Mouse (Mus musculus): Measurements from ENCODE around the gene Iqcn.

Gene Iqcn

DNA sequence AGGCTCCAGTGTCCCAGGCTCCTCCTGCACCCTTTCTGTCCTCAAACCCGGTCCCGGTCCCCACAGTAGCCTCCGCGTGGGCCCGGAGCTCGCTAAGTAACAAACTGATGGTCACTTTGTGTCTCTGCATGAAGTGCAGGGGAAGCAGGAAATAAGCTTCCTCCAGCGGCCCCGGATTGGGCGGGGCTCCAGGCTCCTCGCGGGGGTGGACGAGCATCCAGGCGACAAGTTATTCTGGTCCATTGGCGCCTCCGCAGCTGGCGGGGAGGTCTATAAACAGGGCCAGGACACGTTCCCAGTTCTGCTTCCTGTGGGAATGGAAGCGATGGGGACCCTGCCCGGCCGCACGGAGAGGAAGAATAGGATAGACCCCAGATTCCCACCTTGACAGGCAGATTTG, 49.9 kb downstream of the Iqcn start:
- in situ Hi-C loops (cut with MseI, MboI) = no loop called here

DNA sequence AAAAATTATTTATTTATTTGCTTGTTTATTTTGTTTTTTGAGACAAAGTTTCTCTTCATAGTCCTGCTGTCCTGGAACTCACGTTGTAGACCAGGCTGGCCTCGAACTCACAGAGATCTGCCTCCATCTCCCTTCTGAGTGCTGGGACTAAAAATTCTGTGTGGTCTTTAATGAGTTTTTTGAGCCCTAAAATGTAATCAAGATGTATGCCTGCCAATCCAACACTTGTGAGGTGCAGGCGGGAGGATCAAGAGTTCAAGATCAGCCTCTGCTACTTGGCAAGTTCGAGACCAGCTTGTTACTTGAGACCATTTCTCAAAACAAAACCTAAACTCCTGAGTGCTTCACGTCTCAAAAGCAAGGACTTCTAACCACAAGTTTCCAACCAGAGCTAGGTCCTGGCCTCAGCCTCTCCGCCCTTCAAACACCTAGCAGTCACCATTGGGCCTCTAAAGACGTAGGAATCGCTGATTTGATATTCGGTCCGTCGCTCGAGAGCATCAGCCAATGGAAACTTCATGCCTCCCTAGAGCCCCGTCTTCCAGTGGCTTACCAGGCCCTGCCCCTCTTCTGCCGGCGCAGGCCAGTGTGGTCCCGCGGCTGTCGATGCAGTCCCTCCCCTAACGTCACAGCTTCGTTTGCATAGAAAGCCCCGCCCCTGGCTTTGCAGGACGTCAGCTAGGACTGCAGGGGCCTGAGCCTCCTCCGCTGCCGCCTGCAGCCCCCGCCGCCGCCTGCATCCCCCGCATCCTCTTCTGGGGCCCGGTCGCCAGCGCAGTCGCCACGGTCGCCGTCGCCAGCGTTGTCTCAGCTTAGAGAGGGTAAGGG, 51.0 kb downstream of the Iqcn start, which contains the start of gene Rab3a:
TSS of gene Rab3a (plus strand) at position 637 of the 828 bp plus-strand sequence.
- in situ Hi-C loops (cut with MseI, MboI) = no loop called here

DNA sequence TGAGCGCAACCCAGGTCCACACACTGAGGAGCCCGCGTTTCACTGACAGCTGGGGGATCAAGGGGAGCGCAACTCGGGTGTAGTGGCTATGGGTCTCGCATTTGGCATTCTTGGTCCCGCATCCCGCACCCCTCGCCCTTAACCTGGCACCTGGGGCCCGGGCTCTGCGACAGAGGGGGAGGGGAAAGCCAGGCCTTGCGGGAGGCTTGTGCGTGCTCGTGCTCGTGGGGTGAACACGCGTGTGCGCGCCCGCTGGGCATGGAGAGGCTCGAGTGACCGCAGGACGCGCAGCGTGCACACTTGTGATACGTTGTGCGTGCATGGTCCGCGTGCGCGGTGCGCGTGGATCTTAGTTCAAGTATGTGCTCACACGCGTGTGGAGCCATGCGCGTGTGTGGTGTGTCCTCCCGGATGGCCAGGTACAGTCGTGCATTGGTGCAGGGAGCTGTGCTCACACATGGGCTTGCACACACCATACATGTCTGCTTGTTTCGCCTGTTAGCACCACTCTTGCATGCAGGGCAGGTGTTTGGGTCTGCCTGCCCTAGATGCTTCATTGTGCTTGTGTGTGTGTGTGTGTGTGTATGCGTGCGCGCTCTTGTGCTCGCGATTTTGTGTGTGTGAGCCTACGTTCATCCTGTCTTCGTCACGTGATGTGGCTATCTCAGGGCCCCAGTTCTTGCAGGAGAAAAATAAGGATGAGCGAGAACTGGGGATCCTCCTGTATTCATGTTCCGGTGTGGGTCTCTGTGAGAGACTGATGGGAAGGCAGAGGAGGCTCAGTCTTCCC, 51.8 kb downstream of the Iqcn start:
- in situ Hi-C loops (cut with MseI, MboI) = loop anchor here (5.0 kb wide), 1 partner anchor 33 kb away; the partner anchor contains the start of gene Pde4c (in 2 of the 2)

DNA sequence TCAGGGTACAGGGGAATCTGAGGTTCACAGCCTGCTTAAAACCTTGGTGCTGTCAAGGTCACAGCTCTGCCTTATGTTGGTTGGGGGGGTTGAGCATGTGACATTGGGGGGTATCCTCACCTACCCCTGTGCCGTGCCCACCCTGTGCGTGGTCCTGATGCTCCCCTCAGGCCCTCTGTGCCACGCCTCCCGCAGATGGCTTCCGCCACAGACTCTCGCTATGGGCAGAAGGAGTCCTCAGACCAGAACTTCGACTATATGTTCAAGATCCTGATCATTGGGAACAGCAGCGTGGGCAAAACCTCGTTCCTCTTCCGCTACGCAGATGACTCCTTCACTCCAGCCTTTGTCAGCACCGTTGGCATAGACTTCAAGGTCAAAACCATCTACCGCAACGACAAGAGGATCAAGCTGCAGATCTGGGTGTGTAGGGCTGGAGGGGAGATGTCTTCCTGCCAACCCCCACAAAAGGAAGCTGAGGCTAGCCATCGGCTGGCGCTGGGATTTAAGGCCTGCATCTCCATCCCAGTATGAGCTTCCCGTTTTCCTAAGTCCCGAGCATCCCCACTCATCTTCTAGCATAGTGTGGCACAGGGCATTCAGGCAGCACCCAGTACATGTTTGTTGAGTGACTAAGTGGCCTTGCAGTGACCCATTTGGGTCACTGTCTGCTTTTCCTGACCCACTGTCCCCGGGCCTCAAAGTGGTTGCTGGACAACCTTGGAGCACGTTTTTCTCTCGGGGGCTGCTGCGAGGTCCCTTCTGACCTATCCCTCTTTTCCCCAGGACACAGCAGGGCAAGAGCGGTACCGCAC, 52.6 kb downstream of the Iqcn start:
- in situ Hi-C loops (cut with MseI, MboI) = loop anchor here (5.0 kb wide), 1 partner anchor 34 kb away; the partner anchor contains the start of gene Pde4c (in 2 of the 2)

DNA sequence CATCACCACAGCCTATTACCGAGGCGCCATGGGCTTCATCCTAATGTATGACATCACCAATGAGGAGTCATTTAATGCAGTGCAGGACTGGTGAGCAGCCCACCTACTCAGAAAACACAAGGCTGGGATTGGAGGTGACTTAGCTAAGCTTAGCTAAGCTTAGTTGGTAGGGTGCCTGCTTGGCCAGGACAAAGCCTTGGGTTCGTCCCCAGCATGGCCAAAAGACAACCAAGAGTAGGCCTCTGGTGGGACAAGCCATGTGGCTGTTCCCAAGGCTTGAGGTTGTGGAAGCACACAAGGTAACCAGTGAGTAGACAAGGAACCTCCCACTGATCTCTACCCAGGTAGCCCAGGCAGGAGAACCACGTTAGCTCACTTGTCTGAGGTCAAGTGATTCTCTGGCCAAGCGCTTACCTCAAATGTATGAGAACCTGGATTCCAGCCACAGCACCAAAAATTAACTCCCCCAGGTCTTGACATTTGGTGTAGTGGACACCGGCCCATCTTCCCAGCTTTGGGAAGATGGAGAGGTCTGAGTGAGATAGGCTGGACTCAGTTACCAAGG, 53.3 kb downstream of the Iqcn start:
- in situ Hi-C loops (cut with MseI, MboI) = loop anchor here (5.0 kb wide), 1 partner anchor 34 kb away; the partner anchor contains the start of gene Pde4c (in 2 of the 2)

DNA sequence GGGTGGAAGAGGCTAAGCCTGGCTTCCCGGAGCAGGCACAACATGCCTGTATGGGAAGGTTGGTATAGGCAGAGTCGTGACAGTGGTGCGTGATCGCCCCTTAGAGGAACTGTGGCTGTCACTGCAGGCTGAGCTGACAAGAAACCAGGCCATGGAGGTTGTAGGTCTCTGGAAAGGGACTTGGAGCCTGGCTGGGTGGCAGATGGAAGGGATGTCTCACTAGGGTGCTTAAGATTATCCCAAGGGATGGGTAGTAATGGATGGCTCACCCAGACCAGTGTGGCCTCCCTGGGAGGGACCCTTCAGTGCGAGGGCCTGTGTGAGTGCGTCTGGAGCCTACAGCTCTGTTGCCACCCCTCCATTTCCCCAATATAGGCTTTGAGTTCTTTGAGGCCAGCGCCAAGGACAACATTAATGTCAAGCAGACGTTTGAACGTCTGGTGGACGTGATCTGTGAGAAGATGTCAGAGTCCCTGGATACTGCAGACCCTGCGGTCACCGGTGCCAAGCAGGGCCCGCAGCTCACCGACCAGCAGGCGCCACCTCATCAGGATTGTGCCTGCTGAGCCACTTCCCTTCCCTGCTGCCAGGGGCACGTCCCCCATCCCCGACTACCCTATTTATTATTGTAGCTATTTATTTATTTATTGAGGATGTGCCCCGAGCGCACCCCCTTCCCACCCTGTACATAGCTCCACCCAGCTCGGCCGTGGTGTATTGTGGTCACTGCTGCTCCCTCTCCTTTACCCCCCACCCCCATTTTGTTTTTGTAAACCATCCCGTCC, 54.5 kb downstream of the Iqcn start:
- in situ Hi-C loops (cut with MseI, MboI) = loop anchor here (5.0 kb wide), 1 partner anchor 35 kb away; the partner anchor contains the start of gene Pde4c (in 2 of the 2)

DNA sequence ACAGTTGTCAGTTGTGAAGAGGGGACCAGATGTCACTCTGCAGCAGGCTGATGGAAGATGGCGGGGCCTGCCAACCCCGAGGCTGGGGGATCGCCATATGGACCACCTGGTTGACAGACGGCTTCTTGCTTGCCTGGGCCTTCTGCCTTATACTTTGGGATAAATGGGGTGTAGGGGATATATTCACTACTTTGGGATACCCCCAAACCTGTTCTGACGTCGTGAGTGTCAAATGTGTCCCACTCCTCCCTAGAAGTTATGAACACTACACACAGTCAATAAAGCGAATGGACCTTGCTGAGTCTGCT, 55.0 kb downstream of the Iqcn start:
- in situ Hi-C loops (cut with MseI, MboI) = loop anchor here (5.0 kb wide), 1 partner anchor 36 kb away; the partner anchor contains the start of gene Pde4c (in 2 of the 2)

DNA sequence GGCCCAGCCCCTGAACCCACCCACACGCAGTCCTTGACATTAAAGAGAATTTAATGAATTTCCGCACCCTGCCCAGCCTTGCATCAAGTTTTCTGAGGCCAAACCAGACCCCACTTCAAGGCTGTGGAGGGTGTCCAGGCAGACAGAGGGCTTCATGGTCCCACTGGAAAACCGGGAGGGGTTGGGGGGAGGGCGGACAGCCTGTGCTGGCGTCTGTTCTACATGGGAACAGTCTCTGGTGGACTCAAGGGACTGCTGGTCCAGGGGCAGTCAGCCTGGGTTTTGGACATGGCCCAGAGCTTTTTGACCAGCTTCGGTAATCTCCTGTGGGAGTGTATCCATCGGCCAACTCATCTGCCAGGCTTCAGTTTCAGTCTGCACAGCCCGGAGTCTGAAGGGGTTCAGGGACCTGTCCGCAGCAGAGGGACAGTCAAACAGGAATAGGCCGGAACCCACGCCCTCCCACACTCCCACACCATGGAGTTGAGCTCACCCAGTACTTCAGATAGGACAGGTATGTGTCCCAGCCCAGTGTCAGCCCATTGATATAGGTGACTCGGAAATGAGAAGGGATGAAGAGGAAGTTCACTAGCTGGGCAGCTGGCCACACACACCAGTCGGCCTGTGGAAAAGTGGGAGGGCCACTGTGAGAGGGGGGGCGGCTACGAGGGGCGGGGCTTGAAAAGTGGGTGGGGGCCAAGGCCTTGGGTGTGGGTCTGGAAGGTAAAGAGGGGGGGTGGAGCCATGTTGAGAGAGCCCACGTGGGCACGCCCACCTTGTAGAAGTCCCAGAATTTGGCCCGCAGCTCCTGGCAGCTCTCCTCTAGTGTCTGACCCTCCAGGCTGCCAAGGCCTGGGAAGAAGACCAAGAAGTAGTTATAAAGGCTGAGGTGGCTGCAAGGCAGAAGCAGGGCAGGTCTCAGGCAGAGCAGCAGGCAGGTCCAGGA, 55.6 kb downstream of the Iqcn start:
- in situ Hi-C loops (cut with MseI, MboI) = loop anchor here (5.0 kb wide), 1 partner anchor 37 kb away; the partner anchor contains the start of gene Pde4c (in 2 of the 2)

DNA sequence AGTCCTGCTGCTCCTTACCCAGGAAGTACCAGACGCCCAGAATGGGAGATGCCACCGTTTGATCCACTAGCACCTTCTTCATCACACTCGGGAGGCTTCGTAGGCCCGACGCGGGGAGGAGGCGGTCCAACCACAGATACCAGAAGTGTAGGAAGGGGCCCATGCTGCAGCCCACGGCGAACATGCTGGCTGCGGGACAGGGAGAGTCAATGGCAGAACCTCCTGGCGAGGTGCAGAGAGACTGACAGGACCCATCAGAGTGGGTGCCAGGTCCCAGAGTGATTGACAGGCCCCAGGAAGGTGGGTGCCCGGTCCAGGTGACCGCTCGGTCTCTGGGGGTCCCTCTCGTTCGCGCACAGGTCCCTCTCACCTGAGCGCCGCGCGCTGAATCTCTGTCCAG, 57.1 kb downstream of the Iqcn start:
- in situ Hi-C loops (cut with MseI, MboI) = no loop called here

DNA sequence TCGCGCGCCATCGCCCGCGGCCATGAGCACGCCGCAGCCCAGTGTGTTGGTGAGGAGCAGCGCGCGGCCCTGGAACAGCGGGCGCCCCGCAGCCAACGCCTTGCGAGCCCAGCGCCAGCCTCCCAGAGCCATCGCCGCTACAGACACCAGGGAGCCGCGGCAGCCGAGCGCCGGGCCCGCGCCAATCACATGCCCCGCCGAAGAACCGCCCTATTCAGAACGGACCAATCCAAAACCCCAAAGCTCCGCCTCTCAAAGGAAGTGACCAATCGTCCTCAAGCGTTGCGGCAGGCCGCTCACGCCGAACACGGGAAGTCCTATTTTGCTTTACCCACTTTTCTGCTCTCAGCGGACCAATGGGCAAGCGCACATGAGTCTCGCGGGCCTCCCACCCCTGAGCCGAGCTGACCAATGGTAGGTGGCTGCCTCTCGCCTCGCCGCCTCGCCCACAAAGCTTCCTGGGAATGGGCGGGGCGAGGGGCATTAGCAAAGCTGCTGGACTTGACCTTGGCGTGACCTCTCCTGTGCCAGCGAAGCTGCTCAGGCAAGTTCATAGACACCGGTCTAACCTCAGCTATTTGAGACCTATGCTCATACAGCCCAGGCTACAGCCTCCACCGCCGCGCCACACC, 57.6 kb downstream of the Iqcn start, which contains the start of gene Mpv17l2:
TSS of gene Mpv17l2 (minus strand) at position 172 of the 632 bp plus-strand sequence.
- in situ Hi-C loops (cut with MseI, MboI) = no loop called here

DNA sequence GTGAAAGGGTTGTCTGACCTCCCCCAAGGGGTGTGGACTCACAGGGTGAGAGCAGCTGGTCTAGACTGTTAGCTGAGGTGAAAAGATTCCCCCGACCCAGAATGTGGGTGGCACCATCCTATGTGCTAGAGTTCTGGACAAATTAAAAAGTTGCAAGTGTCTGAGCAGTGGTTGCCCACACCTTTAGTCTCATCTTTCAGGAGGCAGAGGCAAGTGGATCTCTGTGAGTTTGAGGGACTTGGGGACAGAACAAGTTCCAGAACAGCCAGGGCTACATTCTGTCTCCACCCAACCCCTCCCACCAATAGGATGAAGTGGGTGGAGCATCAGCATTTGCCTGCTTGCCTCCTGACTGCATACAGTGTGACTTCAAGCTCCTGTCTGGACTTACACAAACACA, 58.9 kb downstream of the Iqcn start:
- in situ Hi-C loops (cut with MseI, MboI) = no loop called here

DNA sequence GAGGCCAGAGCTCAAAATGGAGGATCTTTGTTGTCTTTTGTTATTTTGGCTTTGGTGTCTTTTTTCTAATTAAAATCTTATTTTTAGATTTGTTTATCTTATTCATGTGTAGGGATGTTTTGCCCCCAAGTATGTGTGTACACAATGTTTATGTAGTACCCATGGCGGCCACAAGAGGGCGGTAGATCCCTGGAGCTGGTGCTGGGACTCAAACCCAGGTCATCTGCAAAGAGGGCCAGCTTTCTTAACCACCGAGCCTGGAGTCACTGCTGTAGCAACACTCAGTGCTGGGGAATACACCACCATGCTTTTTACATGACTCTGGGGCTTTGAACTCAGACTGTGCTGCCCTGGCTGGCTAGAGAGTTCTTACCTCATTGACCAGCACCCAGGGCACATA, 60.1 kb downstream of the Iqcn start:
- in situ Hi-C loops (cut with MseI, MboI) = no loop called here

DNA sequence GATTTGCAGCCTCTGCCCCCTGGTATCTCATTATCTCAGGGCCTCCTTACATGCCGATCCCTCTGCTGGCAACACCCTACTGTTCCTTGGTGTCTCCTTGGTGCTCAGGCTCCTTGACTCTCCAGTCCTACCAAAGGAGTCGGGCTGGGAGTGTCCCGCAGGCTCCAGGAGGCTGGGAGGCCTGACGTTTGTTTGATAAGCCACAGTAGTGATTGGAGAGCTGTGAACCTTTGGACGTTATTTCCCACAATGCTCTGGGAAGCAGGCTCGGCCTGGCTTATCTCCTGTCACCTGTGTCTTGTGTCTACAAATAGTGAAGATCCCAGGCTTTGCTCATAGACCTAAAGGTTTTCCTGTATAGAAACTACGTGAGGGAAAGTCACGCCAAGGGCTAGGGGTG, 60.8 kb downstream of the Iqcn start:
- in situ Hi-C loops (cut with MseI, MboI) = no loop called here

DNA sequence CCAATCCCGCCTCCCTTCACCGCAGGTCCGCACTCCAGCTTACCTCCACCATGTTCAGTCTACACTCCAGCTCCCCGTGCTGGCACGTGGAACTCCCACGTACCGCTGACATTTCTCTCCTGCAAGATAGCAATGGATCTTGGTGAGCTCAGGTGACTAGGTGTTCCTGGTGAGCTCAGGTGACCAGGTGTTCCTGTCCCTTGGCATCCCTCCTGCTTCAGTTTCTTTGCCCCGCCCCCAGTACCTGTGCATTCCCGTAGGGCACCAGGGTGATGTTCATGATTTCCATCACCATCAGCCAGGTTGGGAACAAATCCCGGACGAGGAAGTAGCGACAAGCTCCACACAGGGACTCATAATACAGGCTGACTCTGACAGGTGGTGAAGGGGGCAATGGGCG, 61.4 kb downstream of the Iqcn start:
- in situ Hi-C loops (cut with MseI, MboI) = no loop called here

DNA sequence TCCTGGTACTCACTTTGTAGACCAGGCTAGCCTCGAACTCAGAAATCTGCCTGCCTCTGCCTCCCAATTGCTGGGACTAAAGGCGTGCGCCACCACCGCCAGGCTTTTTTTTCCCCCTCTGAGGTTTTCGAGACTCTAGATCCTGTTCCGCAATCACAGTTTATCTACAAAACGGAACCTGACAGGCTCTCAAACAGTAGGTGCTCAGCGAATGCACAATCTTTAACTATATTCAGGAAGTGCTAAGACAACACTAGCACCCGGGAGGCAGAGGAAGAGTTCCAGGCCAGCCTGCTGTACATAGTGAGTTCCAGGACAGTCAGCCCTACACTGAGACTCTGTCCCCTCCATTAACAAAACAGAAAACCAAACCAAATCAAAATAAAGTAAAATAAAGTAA, 62.1 kb downstream of the Iqcn start:
- in situ Hi-C loops (cut with MseI, MboI) = no loop called here

DNA sequence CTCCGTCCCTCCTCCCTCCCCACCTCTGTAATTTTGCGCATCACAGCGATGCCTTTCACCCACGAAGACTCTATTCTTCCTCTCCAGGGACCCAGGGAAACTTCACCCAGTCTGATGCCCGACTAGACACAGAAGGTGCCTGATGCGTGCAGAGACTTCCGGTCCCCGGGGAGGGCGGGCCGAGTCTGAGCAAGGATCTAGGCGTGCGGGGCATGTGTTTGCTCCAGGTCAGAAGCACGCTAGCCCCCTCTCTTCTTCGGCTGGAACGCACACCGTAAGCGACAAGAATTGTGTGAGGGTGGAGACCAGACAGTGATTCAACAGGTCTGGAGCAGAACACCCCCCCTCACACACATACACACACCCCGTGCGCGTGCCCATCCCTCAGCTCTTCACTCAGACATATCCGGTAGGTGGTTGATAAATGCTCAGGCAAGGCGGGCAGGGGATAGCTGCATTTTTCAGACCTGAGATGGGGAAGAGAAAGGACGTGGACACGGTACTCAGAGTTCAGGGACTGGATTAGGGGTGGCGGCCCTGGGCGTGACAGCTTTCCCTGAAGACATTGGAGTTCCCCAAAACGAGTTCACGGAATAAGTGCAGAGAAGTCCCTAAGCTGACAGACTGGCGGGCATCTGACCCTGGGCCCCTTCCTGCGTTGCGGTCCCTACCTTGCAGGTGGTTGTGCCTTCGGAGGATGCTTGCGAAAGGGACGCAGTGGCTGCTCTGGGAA, 62.7 kb downstream of the Iqcn start:
- in situ Hi-C loops (cut with MseI, MboI) = no loop called here

DNA sequence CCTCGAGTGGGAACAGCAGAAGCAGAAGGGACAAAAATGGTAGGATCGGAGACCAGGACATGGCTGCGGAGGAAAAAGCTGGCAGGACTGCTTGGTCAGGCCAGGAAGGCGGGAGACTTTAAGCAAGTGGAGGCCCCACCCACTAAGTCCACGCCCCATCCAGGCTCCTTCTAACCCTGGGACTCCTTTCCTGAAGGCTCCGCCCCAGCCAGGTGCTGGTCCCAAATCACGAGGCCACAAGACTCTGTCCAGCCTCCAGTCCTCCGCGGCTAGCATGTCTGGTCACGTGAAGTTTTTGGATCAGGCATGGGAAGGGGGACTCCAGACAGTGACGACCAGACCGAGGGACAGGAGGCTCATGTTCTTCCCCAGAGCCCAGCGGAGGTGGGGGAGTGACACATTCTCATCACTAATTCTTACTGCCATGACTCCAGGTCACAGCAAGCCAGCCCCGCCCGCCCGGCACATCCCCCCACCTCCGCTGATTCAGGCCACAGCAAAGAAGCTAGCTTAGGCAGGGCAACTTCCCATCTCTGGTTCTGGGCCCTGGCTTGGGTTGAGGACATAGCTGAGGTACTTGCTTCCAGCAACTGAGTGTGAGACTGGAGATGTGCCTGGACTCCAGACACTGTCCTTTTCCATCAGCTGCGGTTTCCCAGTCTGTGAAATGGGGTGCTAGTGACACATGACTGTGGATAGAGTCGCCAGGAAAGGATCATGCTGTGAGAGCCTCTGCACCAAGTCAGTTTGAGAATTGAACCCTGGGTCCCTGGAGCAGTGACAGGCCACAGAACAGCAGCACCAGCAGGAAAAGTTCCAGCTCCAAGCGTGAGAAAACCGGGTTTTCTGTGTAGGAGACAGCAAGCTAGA, 63.5 kb downstream of the Iqcn start:
- in situ Hi-C loops (cut with MseI, MboI) = no loop called here
